Comparison of ENCODE assay signal across 21 mouse cellular contexts in genomic region chr4:139007353-139007752, GRCm38 (mm10). TPM values are rescaled to one million over a fixed set of nuclear protein-coding genes. Genes with fewer than 3 reads are reported as not detected.
DNase-seq lines count a peak whose midpoint lies in the region; ATAC-seq and TF ChIP-seq lines count a peak whose summit lies in the region.
"Had no signal": no experiment of that assay in that cellular context is flagged by ENCODE, and none has a peak within 500 bp of the region (broad histone marks: within the 10 kb centered on the region; RNA-seq: fewer than 3 reads in every experiment).

No protein-coding gene starts in this region.

- H3K36me3 ChIP-seq in intestine, embryonic 16.5 days (ENCODE audit: control insufficient read depth, insufficient read depth, low read length): no peaks in the 10 kb centered on the region
- no peaks in the 10 kb centered on the region for H3K36me3 ChIP-seq in stomach, embryonic 14.5 days (ENCODE audit: control insufficient read depth, insufficient read depth, low read length)
- no peaks in the 10 kb centered on the region for H3K36me3 ChIP-seq in kidney, adult 2 months (ENCODE audit: control insufficient read depth, insufficient read depth, low read length)
- H3K36me3 ChIP-seq: embryonic facial prominence, embryonic 15.5 days; heart, embryonic 15.5 days; hindbrain, embryonic 15.5 days had no signal

- no peaks in the 10 kb centered on the region for H3K27me3 ChIP-seq in intestine, embryonic 16.5 days (replicated peaks; ENCODE audit: control insufficient read depth, insufficient read depth, low read length)
- no peaks in the 10 kb centered on the region for H3K27me3 ChIP-seq in stomach, embryonic 14.5 days (ENCODE audit: control insufficient read depth, insufficient read depth, low read length)
- H3K27me3 ChIP-seq in kidney, adult 2 months (replicated peaks; ENCODE audit: control insufficient read depth, insufficient read depth, low read length): no peaks in the 10 kb centered on the region
- H3K27me3 ChIP-seq: embryonic facial prominence, embryonic 15.5 days; heart, embryonic 15.5 days; hindbrain, embryonic 15.5 days had no signal

- peak; percentile 55 for DNase-seq in ZHBTc4 (ENCODE audit: low read depth, low spot score)
- DNase-seq in cerebellum, postnatal 10 days: no peak
- DNase-seq in kidney, adult 2 months: no peak
- no peak for DNase-seq in spleen, postnatal 4 days (ENCODE audit: low spot score in 2 of 2)
- DNase-seq in cerebellum, postnatal 36 days: no peak
- DNase-seq: cerebellum, adult 18-20 months; cerebellum, adult 9-11 months; embryo, embryonic 11 days; gastrocnemius, postnatal 14 days; heart, adult 2 months; heart, postnatal 14 days had no signal

- WGBS in intestine, embryonic 16.5 days: 68% methylated on average over 3 of the region's 3 CpGs
- 73% methylated on average over 3 of the region's 3 CpGs for WGBS in stomach, embryonic 14.5 days
- 86% methylated on average over 3 of the region's 3 CpGs for WGBS in kidney, adult 2 months

- peak overlapping the region; percentile 71 for H3K27ac ChIP-seq in intestine, embryonic 16.5 days (ENCODE audit: low read length)
- H3K27ac ChIP-seq in stomach, embryonic 14.5 days (ENCODE audit: low read length): peak overlapping the region; percentile 15; the same call in 1 of the 2 replicates
- no peak overlapping the region for H3K27ac ChIP-seq in kidney, adult 2 months (ENCODE audit: insufficient read depth, low read depth, low read length)
- H3K27ac ChIP-seq: embryonic facial prominence, embryonic 15.5 days; heart, adult 2 months; heart, embryonic 15.5 days; hindbrain, embryonic 15.5 days had no signal

- TF ChIP-seq POLR2A in kidney, adult 2 months (IDR thresholded peaks at IDR 0.05; ENCODE audit: low read depth, low read length): no peak

- no peak for TF ChIP-seq CTCF in kidney, adult 2 months (conservative IDR thresholded peaks at IDR 0.05; ENCODE audit: insufficient read depth, insufficient read length, low read depth, low read length)

- 0 out of 2 replicates have a peak overlapping the region, but pooled peaks have one; percentile 20 for H3K9ac ChIP-seq in intestine, embryonic 16.5 days (ENCODE audit: low read depth, low read length)
- H3K9ac ChIP-seq in stomach, embryonic 14.5 days (replicated peaks; ENCODE audit: low read depth, low read length): no peak overlapping the region
- H3K9ac ChIP-seq: embryonic facial prominence, embryonic 15.5 days; heart, embryonic 15.5 days; hindbrain, embryonic 15.5 days had no signal

- H3K4me3 ChIP-seq in intestine, embryonic 16.5 days (ENCODE audit: low read length): no peak overlapping the region
- H3K4me3 ChIP-seq in stomach, embryonic 14.5 days (ENCODE audit: low read depth, low read length): no peak overlapping the region
- no peak overlapping the region for H3K4me3 ChIP-seq in kidney, adult 2 months (ENCODE audit: insufficient read depth, low read depth, low read length)
- H3K4me3 ChIP-seq: embryonic facial prominence, embryonic 15.5 days; heart, adult 2 months; heart, embryonic 15.5 days; hindbrain, embryonic 15.5 days had no signal

- ATAC-seq in intestine, embryonic 16.5 days: peak; percentile 69
- no peak for ATAC-seq in stomach, embryonic 14.5 days (ENCODE audit: insufficient number of reproducible peaks, insufficient read depth, low FRiP score, low read depth)
- ATAC-seq: activated CD4-positive, CD25-positive, alpha-beta regulatory T cell, adult 4 months; forebrain, embryonic 16.5 days had no signal

- H3K4me1 ChIP-seq in intestine, embryonic 16.5 days (ENCODE audit: control insufficient read depth, insufficient read depth, low read length): peaks cover 14% of the 10 kb centered on the region
- H3K4me1 ChIP-seq in stomach, embryonic 14.5 days (ENCODE audit: control insufficient read depth, insufficient read depth, low read length): no peaks in the 10 kb centered on the region
- H3K4me1 ChIP-seq in kidney, adult 2 months (ENCODE audit: control insufficient read depth, insufficient read depth, low read length): 0 out of 2 replicates have a peak, but pooled peaks cover 4% of the 10 kb centered on the region
- H3K4me1 ChIP-seq: embryonic facial prominence, embryonic 15.5 days; heart, embryonic 15.5 days had no signal

- H3K9me3 ChIP-seq in intestine, embryonic 16.5 days (ENCODE audit: control insufficient read depth, low read length): no peaks in the 10 kb centered on the region
- no peaks in the 10 kb centered on the region for H3K9me3 ChIP-seq in stomach, embryonic 14.5 days (ENCODE audit: control insufficient read depth, low read depth, low read length)
- H3K9me3 ChIP-seq: embryonic facial prominence, embryonic 15.5 days; heart, embryonic 15.5 days; hindbrain, embryonic 15.5 days had no signal

- no peak overlapping the region for H3K4me2 ChIP-seq in intestine, embryonic 16.5 days (ENCODE audit: low read depth, low read length)
- no peak overlapping the region for H3K4me2 ChIP-seq in stomach, embryonic 14.5 days (replicated peaks; ENCODE audit: low read depth, low read length)
- H3K4me2 ChIP-seq: embryonic facial prominence, embryonic 15.5 days; heart, embryonic 11.5 days; heart, embryonic 15.5 days; hindbrain, embryonic 15.5 days had no signal

RNA-seq across cellular contexts. Expression of gene Tmco4, which starts 34.7 kb away (rescaled TPM):
- polyA plus RNA-seq in intestine, embryonic 16.5 days (2015; fragmentation: Nextera tagmentation; extraction: Ambion mirVana): 16.3 and 17.1 TPM in 2 replicates
- polyA plus RNA-seq in stomach, embryonic 14.5 days (2014; fragmentation: Nextera tagmentation; extraction: Ambion mirVana): 6.6 and 6.8 TPM in 2 replicates
- 19.6 and 22.4 TPM in 2 replicates for polyA plus RNA-seq in kidney, adult 2 months (2012; rRNA removed)

RNA-seq across cellular contexts. Expression of gene Rnf186, which starts 40.4 kb away (rescaled TPM):
- 106 and 121 TPM in 2 replicates for polyA plus RNA-seq in intestine, embryonic 16.5 days (2015; fragmentation: Nextera tagmentation; extraction: Ambion mirVana)
- 14.2 and 14.8 TPM in 2 replicates for polyA plus RNA-seq in stomach, embryonic 14.5 days (2014; fragmentation: Nextera tagmentation; extraction: Ambion mirVana)
- polyA plus RNA-seq in kidney, adult 2 months (2012; rRNA removed): 126 and 171 TPM in 2 replicates
- polyA plus RNA-seq: activated CD4-positive, CD25-positive, alpha-beta regulatory T cell, adult 4 months; embryonic facial prominence, embryonic 11.5 days; forebrain, embryonic 11.5 days; forebrain, embryonic 16.5 days; heart, embryonic 11.5 days had no signal
